Mouse (Mus musculus) liver, embryonic 13.5 days (tissue): ENCODE results near the gene Col6a1. TPM values are rescaled to one million over a fixed set of nuclear protein-coding genes. Genes with fewer than 3 reads are reported as not detected.

Experiments
- ATAC-seq: fragments of 200-750 bp; cut with Nextera tagmentation; 2 replicates; pipeline ENCODE4 v1.8.0; 2017; ENCODE audit warnings: low read depth, mild to moderate bottlenecking, moderate number of reproducible peaks, moderate library complexity
- DNase-seq: peaks from one replicate; pipeline ENCODE4 v3.0.0; 2022
- H3K27ac ChIP-seq: fragments of 300-500 bp; sonication (generic); 2 replicates; pipeline ENCODE4 v1.5.1; 2015; ENCODE audit warnings: moderate library complexity, mild to moderate bottlenecking, inconsistent platforms
- H3K27me3 ChIP-seq: fragments of 300-500 bp; sonication (generic); 2 replicates; pipeline ENCODE4 v1.6.1; 2015; ENCODE audit warnings: mild to moderate bottlenecking, inconsistent platforms
- H3K36me3 ChIP-seq: fragments of 300-500 bp; sonication (generic); 2 replicates; pipeline ENCODE4 v1.6.1; 2015; ENCODE audit warnings: mild to moderate bottlenecking, inconsistent platforms
- H3K4me1 ChIP-seq: fragments of 300-500 bp; sonication (generic); replicated peaks from 2 replicates; pipeline ENCODE4 v1.6.1; 2015; ENCODE audit warnings: inconsistent platforms
- H3K4me2 ChIP-seq: fragments of 300-500 bp; sonication (generic); 2 replicates; pipeline ENCODE4 v1.6.1; 2015; ENCODE audit warnings: inconsistent platforms, mild to moderate bottlenecking, moderate library complexity
- H3K4me3 ChIP-seq: fragments of 300-500 bp; sonication (generic); replicated peaks from 2 replicates; pipeline ENCODE4 v1.5.1; 2015; ENCODE audit warnings: mild to moderate bottlenecking, inconsistent platforms
- H3K9ac ChIP-seq: fragments of 300-500 bp; sonication (generic); 2 replicates; pipeline ENCODE4 v1.6.1; 2015; ENCODE audit warnings: mild to moderate bottlenecking, inconsistent platforms
- H3K9me3 ChIP-seq: fragments of 300-500 bp; sonication (generic); replicated peaks from 2 replicates; pipeline ENCODE4 v1.6.1; 2016; ENCODE audit warnings: inconsistent platforms
- WGBS: fragments of 180-500 bp; shearing (Covaris S2); methylation state at CpG from one replicate; pipeline ENCODE4 v1.1.7; 2015; ENCODE audit not compliant: insufficient replicate concordance; 5-methylcytosine and 5-hydroxymethylcytosine counted together
- polyA plus RNA-seq: library from polyadenylated mRNA; unstranded; fragments of >200 nt; fragmentation: Nextera tagmentation; extraction: Ambion mirVana; gene quantifications from 2 replicates; pipeline ENCODE4 v1.2.1, GENCODE M21; 2015

Gene Col6a1
- polyA plus RNA-seq, 1 experiment from 2014 or later, result 9.2 TPM

- Histone ChIP-seq H3K27ac (no peak overlapping the region), H3K4me3 (no peak overlapping the region), H3K4me1 (peaks cover 6% of the 10 kb centered on the region), H3K27me3 (no peaks in the 10 kb centered on the region), H3K9ac (no peak overlapping the region), H3K9me3 (no peaks in the 10 kb centered on the region), H3K4me2 (no peak overlapping the region), H3K36me3 (no peaks in the 10 kb centered on the region)
- DNase-seq (peak; percentile 30), ATAC-seq (peak; percentile 29; the same call in 1 of the 2 replicates)
- WGBS, result 7% methylated on average over 4 of the region's 4 CpGs
Measured at GRCm38 (mm10) chr10:76734979-76735378, 9.0 kb upstream of the Col6a1 start.

DNA sequence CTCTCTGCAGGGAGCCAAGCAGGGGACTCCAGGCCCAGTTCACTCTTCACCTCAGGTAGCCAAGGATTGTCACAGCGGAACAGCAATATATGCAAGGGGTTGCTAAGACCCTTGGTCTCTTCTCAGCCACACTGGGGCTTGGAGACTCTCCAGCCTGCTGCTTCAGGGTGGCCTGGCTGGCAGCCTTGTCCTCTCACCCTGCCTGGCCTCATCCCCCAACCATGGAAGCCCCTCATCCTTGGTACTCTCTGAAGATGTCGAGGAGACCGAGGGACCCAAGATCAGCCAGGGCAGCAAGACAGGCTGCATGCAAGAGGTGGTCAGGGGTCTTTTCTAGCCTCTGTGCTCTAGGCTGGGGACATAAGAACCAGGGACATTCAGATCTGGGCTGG, 7.7 kb upstream of the Col6a1 start:
- DNase-seq (no peak), ATAC-seq (no peak)
- Histone ChIP-seq H3K4me1 (peaks cover 6% of the 10 kb centered on the region), H3K9ac (no peak overlapping the region), H3K27ac (0 out of 2 replicates have a peak overlapping the region, but pooled peaks have one; percentile 20), H3K9me3 (no peaks in the 10 kb centered on the region), H3K4me3 (no peak overlapping the region), H3K4me2 (no peak overlapping the region), H3K36me3 (no peaks in the 10 kb centered on the region), H3K27me3 (no peaks in the 10 kb centered on the region)
- WGBS, result 29% methylated on average over 3 of the region's 3 CpGs

- H3K9ac ChIP-seq, result no peak overlapping the region
- no peaks in the 10 kb centered on the region for H3K9me3 ChIP-seq
- ATAC-seq, result peak; percentile 23; the same call in 1 of the 2 replicates
- no peak overlapping the region for H3K4me3 ChIP-seq
- no peaks in the 10 kb centered on the region for H3K36me3 ChIP-seq
- peaks cover 6% of the 10 kb centered on the region for H3K4me1 ChIP-seq
- DNase-seq, result peak; percentile 20
- H3K4me2 ChIP-seq, result no peak overlapping the region
- 16% methylated on average over 17 of the region's 17 CpGs for whole genome bisulfite sequencing
- no peak overlapping the region for H3K27ac ChIP-seq
- H3K27me3 ChIP-seq, result no peaks in the 10 kb centered on the region
Measured at GRCm38 (mm10) chr10:76732881-76733676, 7.1 kb upstream of the Col6a1 start.

DNA sequence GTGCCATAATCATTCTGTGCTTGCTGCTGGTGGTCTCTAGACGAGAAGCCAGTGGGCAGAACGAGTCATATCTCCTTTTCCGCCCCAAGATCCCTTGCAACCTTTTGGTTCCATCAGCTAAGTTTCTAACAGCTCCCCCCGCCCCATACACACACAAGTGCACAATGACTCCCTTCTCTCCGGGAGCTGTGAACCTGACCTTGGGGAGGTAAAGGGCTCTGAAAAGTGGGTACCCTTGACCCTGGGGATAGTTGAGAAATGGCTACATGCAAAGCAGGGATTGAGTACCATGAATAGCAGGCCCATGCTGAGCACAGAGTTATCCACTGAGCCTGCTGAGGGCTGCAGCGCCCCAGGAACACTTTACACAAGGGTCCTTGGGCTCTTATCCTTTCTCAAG, 6.4 kb upstream of the Col6a1 start:
- Histone ChIP-seq H3K9ac (no peak overlapping the region), H3K27ac (no peak overlapping the region), H3K4me2 (no peak overlapping the region), H3K27me3 (no peaks in the 10 kb centered on the region), H3K4me3 (no peak overlapping the region), H3K4me1 (peaks cover 6% of the 10 kb centered on the region), H3K9me3 (no peaks in the 10 kb centered on the region), H3K36me3 (no peaks in the 10 kb centered on the region)
- DNase-seq (no peak), ATAC-seq (no peak)
- 58% methylated on average over 6 of the region's 6 CpGs for WGBS

GRCm38 (mm10) chr10:76731621-76732239, 5.8 kb upstream of the Col6a1 start:
- DNase-seq, result no peak
- no peak overlapping the region for H3K27ac ChIP-seq
- peaks cover 6% of the 10 kb centered on the region for H3K4me1 ChIP-seq
- H3K4me2 ChIP-seq, result no peak overlapping the region
- H3K9ac ChIP-seq, result no peak overlapping the region
- H3K36me3 ChIP-seq, result no peaks in the 10 kb centered on the region
- no peaks in the 10 kb centered on the region for H3K27me3 ChIP-seq
- 63% methylated on average over 20 of the region's 20 CpGs for WGBS
- ATAC-seq, result no peak
- H3K9me3 ChIP-seq, result no peaks in the 10 kb centered on the region
- no peak overlapping the region for H3K4me3 ChIP-seq

GRCm38 (mm10) chr10:76729631-76730620, 4.0 kb upstream of the Col6a1 start:
- ATAC-seq, result no peak
- Histone ChIP-seq H3K4me3 (no peak overlapping the region), H3K36me3 (no peaks in the 10 kb centered on the region), H3K27me3 (no peaks in the 10 kb centered on the region), H3K27ac (no peak overlapping the region), H3K4me2 (no peak overlapping the region), H3K9ac (no peak overlapping the region), H3K9me3 (no peaks in the 10 kb centered on the region), H3K4me1 (peaks cover 6% of the 10 kb centered on the region)
- WGBS, result 72% methylated on average over 19 of the region's 19 CpGs
- DNase-seq, result no peak

- Histone ChIP-seq H3K9ac (no peak overlapping the region), H3K9me3 (no peaks in the 10 kb centered on the region), H3K4me1 (peaks cover under 1% of the 10 kb centered on the region; the same call in 1 of the 2 replicates), H3K27me3 (no peaks in the 10 kb centered on the region), H3K4me3 (no peak overlapping the region), H3K36me3 (no peaks in the 10 kb centered on the region), H3K27ac (no peak overlapping the region), H3K4me2 (no peak overlapping the region)
- no peak for ATAC-seq
- WGBS, result 14% methylated on average over 11 of the region's 11 CpGs
- DNase-seq, result peak; percentile 11
Measured at GRCm38 (mm10) chr10:76728369-76728768, 2.4 kb upstream of the Col6a1 start.

- H3K9ac ChIP-seq, result no peak overlapping the region
- 61% methylated on average over 7 of the region's 7 CpGs for WGBS
Measured at GRCm38 (mm10) chr10:76727301-76727700, 1.3 kb upstream of the Col6a1 start.

DNA sequence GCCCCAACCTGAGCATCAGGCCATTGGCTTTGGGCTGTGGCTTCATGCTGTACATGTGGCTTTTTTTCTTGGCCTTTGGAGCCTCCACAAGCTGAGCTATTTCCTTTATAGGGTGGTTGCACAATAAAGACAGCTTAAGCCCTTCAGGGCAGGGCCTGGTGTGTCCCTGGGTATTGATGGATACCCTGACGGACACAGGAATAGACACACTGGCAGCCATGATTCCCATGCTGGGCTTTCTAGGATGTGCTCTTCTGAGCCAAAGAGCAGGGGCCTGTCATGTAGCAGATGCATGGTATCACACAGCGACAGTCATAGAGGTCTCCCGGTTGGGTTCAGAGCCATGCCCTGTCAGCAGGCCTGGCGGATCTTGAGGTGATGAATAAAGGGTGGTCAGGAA, 898 bp upstream of the Col6a1 start:
- 70% methylated on average over 4 of the region's 4 CpGs for WGBS
- no peak overlapping the region for H3K27ac ChIP-seq
- H3K36me3 ChIP-seq, result no peaks in the 10 kb centered on the region
- H3K4me3 ChIP-seq, result no peak overlapping the region
- H3K4me1 ChIP-seq, result no peaks in the 10 kb centered on the region
- H3K27me3 ChIP-seq, result no peaks in the 10 kb centered on the region
- no peaks in the 10 kb centered on the region for H3K9me3 ChIP-seq
- no peak overlapping the region for H3K4me2 ChIP-seq
- no peak overlapping the region for H3K9ac ChIP-seq
- ATAC-seq, result no peak
- no peak for DNase-seq

More at GRCm38 (mm10) chr10:76727301-76727700, 1.3 kb upstream of the Col6a1 start:
- ATAC-seq (no peak), DNase-seq (no peak)
- Histone ChIP-seq H3K27me3 (no peaks in the 10 kb centered on the region), H3K4me3 (no peak overlapping the region), H3K36me3 (no peaks in the 10 kb centered on the region), H3K27ac (no peak overlapping the region), H3K4me1 (no peaks in the 10 kb centered on the region), H3K9me3 (no peaks in the 10 kb centered on the region), H3K4me2 (no peak overlapping the region)

DNA sequence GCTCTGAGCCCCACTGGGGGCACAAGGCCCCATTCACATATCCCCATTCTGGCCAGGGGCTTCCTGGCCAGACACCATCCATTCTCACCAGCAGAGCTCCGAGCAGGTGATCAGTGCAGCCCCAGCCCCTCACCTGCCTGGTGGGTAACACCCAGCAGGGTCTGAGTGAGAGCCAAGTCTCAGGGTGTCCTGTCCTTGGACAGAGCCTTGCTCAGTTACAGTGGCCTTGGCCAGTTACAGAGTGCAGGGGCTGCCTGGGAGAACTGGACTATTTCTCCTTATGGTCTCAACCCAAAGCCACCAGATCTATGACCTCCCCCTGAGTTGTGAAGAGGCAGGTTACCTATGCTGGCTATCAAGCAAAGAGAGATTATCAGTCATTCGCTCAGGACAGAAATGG, 871 bp downstream of the Col6a1 start:
- Histone ChIP-seq H3K9me3 (no peaks in the 10 kb centered on the region), H3K4me2 (peak overlapping the region; percentile 29), H3K27me3 (no peaks in the 10 kb centered on the region), H3K4me3 (peak overlapping the region; percentile 13; the same call in 1 of the 2 replicates), H3K4me1 (no peaks in the 10 kb centered on the region), H3K36me3 (no peaks in the 10 kb centered on the region), H3K27ac (no peak overlapping the region), H3K9ac (peak overlapping the region; percentile 29; the same call in 1 of the 2 replicates)
- ATAC-seq, result no peak
- 59% methylated on average over 2 of the region's 2 CpGs for WGBS
- DNase-seq, result no peak

GRCm38 (mm10) chr10:76724231-76724736, 1.7 kb downstream of the Col6a1 start:
- no peaks in the 10 kb centered on the region for H3K9me3 ChIP-seq
- whole genome bisulfite sequencing, result 19% methylated on average over 5 of the region's 5 CpGs
- no peak overlapping the region for H3K4me2 ChIP-seq
- ATAC-seq (no peak), DNase-seq (no peak)
- H3K4me1 ChIP-seq, result no peaks in the 10 kb centered on the region
- no peak overlapping the region for H3K9ac ChIP-seq
- H3K27ac ChIP-seq, result no peak overlapping the region
- no peaks in the 10 kb centered on the region for H3K36me3 ChIP-seq
- no peaks in the 10 kb centered on the region for H3K27me3 ChIP-seq
- no peak overlapping the region for H3K4me3 ChIP-seq
